Mouse (Mus musculus) heart, embryonic 16.5 days (tissue): ENCODE results near the gene Kcnk6. TPM values are rescaled to one million over a fixed set of nuclear protein-coding genes. Genes with fewer than 3 reads are reported as not detected.

Experiments
- ATAC-seq: fragments of 200-750 bp; cut with Nextera tagmentation; replicated peaks from 2 replicates; pipeline ENCODE4 v1.8.0; 2017; ENCODE audit warnings: moderate number of reproducible peaks; ENCODE audit not compliant: insufficient read depth, low FRiP score; ENCODE audit errors: extremely low read depth
- H3K27ac ChIP-seq: fragments of 300-500 bp; sonication (generic); 2 replicates; pipeline ENCODE4 v1.5.1; 2014; ENCODE audit warnings: mild to moderate bottlenecking, low read length, control low read depth, moderate library complexity
- H3K27me3 ChIP-seq: fragments of 300-500 bp; sonication (generic); 2 replicates; pipeline ENCODE4 v1.6.1; 2014; ENCODE audit warnings: low read length, mixed read lengths; ENCODE audit not compliant: control insufficient read depth, insufficient read depth
- H3K36me3 ChIP-seq: fragments of 300-500 bp; sonication (generic); 2 replicates; pipeline ENCODE4 v1.6.1; 2014; ENCODE audit not compliant: control insufficient read depth, insufficient read depth
- H3K4me1 ChIP-seq: fragments of 300-500 bp; sonication (generic); 2 replicates; pipeline ENCODE4 v1.6.1; 2014; ENCODE audit warnings: low read length, mixed read lengths; ENCODE audit not compliant: control insufficient read depth, insufficient read depth
- H3K4me2 ChIP-seq: fragments of 300-500 bp; sonication (generic); 2 replicates; pipeline ENCODE4 v1.6.1; 2014; ENCODE audit warnings: low read depth, mild to moderate bottlenecking, control low read depth, low read length
- H3K4me3 ChIP-seq: fragments of 300-500 bp; sonication (generic); 2 replicates; pipeline ENCODE4 v1.5.1; 2014; ENCODE audit warnings: mild to moderate bottlenecking, control low read depth, low read length
- H3K9ac ChIP-seq: fragments of 300-500 bp; sonication (generic); 2 replicates; pipeline ENCODE4 v1.6.1; 2014; ENCODE audit warnings: low read length, control low read depth
- H3K9me3 ChIP-seq: fragments of 300-500 bp; sonication (generic); replicated peaks from 2 replicates; pipeline ENCODE4 v1.6.1; 2016; ENCODE audit warnings: low read length; ENCODE audit not compliant: control insufficient read depth
- WGBS: fragments of 180-500 bp; shearing (Covaris S2); extraction: QIAGEN DNeasy Blood & Tissue Kit; methylation state at CpG from one replicate; pipeline ENCODE4 v1.1.7; 2014; 5-methylcytosine and 5-hydroxymethylcytosine counted together
- polyA plus RNA-seq: library from polyadenylated mRNA; unstranded; fragments of >200 nt; fragmentation: Nextera tagmentation; extraction: Ambion mirVana; gene quantifications from 2 replicates; pipeline ENCODE4 v1.2.1, GENCODE M21; 2015

Gene Kcnk6
- polyA plus RNA-seq, 1 experiment from 2014 or later = 2.1 TPM

GRCm38 (mm10) chr7:29251166-29251565 lies 18.9 kb upstream of the Kcnk6 start:
- Histone ChIP-seq H3K4me2 (no peak overlapping the region), H3K9ac (no peak overlapping the region), H3K4me3 (no peak overlapping the region), H3K27ac (no peak overlapping the region), H3K36me3 (peaks cover 1% of the 10 kb centered on the region; the same call in 1 of the 2 replicates), H3K4me1 (peaks cover 9% of the 10 kb centered on the region), H3K27me3 (no peaks in the 10 kb centered on the region), H3K9me3 (no peaks in the 10 kb centered on the region)
- ATAC-seq = no peak
- 68% methylated on average over 3 of the region's 3 CpGs for WGBS

GRCm38 (mm10) chr7:29248261-29248841 lies 16.0 kb upstream of the Kcnk6 start, which contains the start of gene 2200002D01Rik:
Gene 2200002D01Rik (minus strand): TSS chr7:29248466.
- ATAC-seq = peak; percentile 14; the same call in 1 of the 2 replicates
- Histone ChIP-seq H3K9ac (peak within 1 kb of the TSS; percentile 70), H3K27ac (peak within 1 kb of the TSS; percentile 17; the same call in 1 of the 2 replicates), H3K4me3 (peak within 1 kb of the TSS; percentile 49), H3K27me3 (no peaks in the 10 kb centered on the region), H3K36me3 (peaks cover 16% of the 10 kb centered on the region), H3K4me1 (peaks cover 9% of the 10 kb centered on the region), H3K4me2 (peak within 1 kb of the TSS; percentile 85), H3K9me3 (no peaks in the 10 kb centered on the region)
- 10% methylated on average over 20 of the region's 20 CpGs for WGBS

GRCm38 (mm10) chr7:29247706-29248105 lies 15.4 kb upstream of the Kcnk6 start:
- H3K4me3 ChIP-seq = peak overlapping the region; percentile 49
- 16% methylated on average over 19 of the region's 19 CpGs for WGBS
- H3K27ac ChIP-seq = 0 out of 2 replicates have a peak overlapping the region, but pooled peaks have one; percentile 17
- peak overlapping the region; percentile 70 for H3K9ac ChIP-seq
- peak; percentile 4; the same call in 1 of the 2 replicates for ATAC-seq
- peaks cover 16% of the 10 kb centered on the region for H3K36me3 ChIP-seq
- no peaks in the 10 kb centered on the region for H3K9me3 ChIP-seq
- peaks cover 9% of the 10 kb centered on the region for H3K4me1 ChIP-seq
- H3K4me2 ChIP-seq = peak overlapping the region; percentile 85
- H3K27me3 ChIP-seq = no peaks in the 10 kb centered on the region

GRCm38 (mm10) chr7:29247314-29247700 lies 15.0 kb upstream of the Kcnk6 start:
- peaks cover 16% of the 10 kb centered on the region for H3K36me3 ChIP-seq
- H3K27ac ChIP-seq = no peak overlapping the region
- WGBS = 27% methylated on average over 16 of the region's 16 CpGs
- no peak for ATAC-seq
- peak overlapping the region; percentile 70 for H3K9ac ChIP-seq
- peak overlapping the region; percentile 85 for H3K4me2 ChIP-seq
- H3K9me3 ChIP-seq = no peaks in the 10 kb centered on the region
- peaks cover 9% of the 10 kb centered on the region for H3K4me1 ChIP-seq
- H3K4me3 ChIP-seq = peak overlapping the region; percentile 49
- no peaks in the 10 kb centered on the region for H3K27me3 ChIP-seq

- H3K4me3 ChIP-seq = no peak overlapping the region
- H3K9me3 ChIP-seq = no peaks in the 10 kb centered on the region
- H3K27ac ChIP-seq = no peak overlapping the region
- no peak overlapping the region for H3K9ac ChIP-seq
- no peaks in the 10 kb centered on the region for H3K27me3 ChIP-seq
- H3K4me2 ChIP-seq = no peak overlapping the region
- WGBS = 82% methylated on average over 21 of the region's 21 CpGs
- H3K36me3 ChIP-seq = peaks cover 16% of the 10 kb centered on the region
- ATAC-seq = no peak
- H3K4me1 ChIP-seq = peaks cover 9% of the 10 kb centered on the region
Observed at GRCm38 (mm10) chr7:29246619-29247313, 14.5 kb upstream of the Kcnk6 start.

GRCm38 (mm10) chr7:29246015-29246414 lies 13.7 kb upstream of the Kcnk6 start:
- WGBS = 70% methylated on average over 5 of the region's 5 CpGs
- H3K9ac ChIP-seq = no peak overlapping the region
- no peak for ATAC-seq

GRCm38 (mm10) chr7:29244732-29245416 lies 12.6 kb upstream of the Kcnk6 start:
- ATAC-seq = no peak
- Histone ChIP-seq H3K36me3 (peaks cover 16% of the 10 kb centered on the region), H3K9me3 (no peaks in the 10 kb centered on the region), H3K9ac (no peak overlapping the region), H3K4me1 (peaks cover 9% of the 10 kb centered on the region), H3K27me3 (no peaks in the 10 kb centered on the region), H3K4me2 (no peak overlapping the region), H3K27ac (no peak overlapping the region), H3K4me3 (no peak overlapping the region)
- 78% methylated on average over 7 of the region's 7 CpGs for WGBS

More at GRCm38 (mm10) chr7:29246015-29246414, 13.7 kb upstream of the Kcnk6 start:
- no peaks in the 10 kb centered on the region for H3K27me3 ChIP-seq
- peaks cover 16% of the 10 kb centered on the region for H3K36me3 ChIP-seq
- H3K9me3 ChIP-seq = no peaks in the 10 kb centered on the region
- H3K4me1 ChIP-seq = peaks cover 9% of the 10 kb centered on the region
- no peak overlapping the region for H3K27ac ChIP-seq
- H3K4me2 ChIP-seq = no peak overlapping the region
- H3K4me3 ChIP-seq = no peak overlapping the region

GRCm38 (mm10) chr7:29238019-29238967 lies 6.0 kb upstream of the Kcnk6 start, which contains the start of gene Yif1b:
Gene Yif1b (plus strand): TSS chr7:29238329.
- no peaks in the 10 kb centered on the region for H3K27me3 ChIP-seq
- peak within 1 kb of the TSS; percentile 67 for H3K4me3 ChIP-seq
- peaks cover 20% of the 10 kb centered on the region for H3K4me1 ChIP-seq
- no peaks in the 10 kb centered on the region for H3K9me3 ChIP-seq
- peak; percentile 95 for ATAC-seq
- H3K27ac ChIP-seq = peak within 1 kb of the TSS; percentile 90
- peak within 1 kb of the TSS; percentile 81 for H3K4me2 ChIP-seq
- WGBS = under 1% methylated on average over 60 of the region's 60 CpGs
- peak within 1 kb of the TSS; percentile 75 for H3K9ac ChIP-seq
- H3K36me3 ChIP-seq = no peaks in the 10 kb centered on the region
